Mouse (Mus musculus): ENCODE results near the gene Myl3. TPM values are rescaled to one million over a fixed set of nuclear protein-coding genes. Genes with fewer than 3 reads are reported as not detected.

Myl3 gene
- polyA plus RNA-seq, 1 experiment from 2014 or later = not detected

DNA sequence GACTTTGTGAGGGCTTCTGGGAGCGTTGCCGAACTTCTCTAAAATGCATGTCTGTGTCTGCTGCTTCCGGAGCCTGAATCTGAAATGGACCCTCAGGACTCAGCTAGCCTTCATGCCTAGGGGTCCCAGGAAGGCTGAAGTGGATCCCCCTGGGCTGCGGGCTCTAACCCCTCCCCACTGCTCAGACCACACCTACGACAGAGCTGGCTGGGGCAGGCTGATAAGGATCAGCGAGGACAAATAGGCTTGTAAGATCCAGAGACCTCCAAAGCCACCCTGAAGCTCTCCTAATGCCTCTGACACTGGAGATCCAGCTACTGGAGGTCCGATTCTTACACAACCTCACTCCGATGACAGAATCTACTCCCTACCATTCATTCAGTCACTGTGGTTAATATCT is 8.6 kb upstream of the Myl3 start:
- Histone ChIP-seq H3K36me3 (ENCODE audit: control insufficient read depth, insufficient read depth) (no peaks in the 10 kb centered on the region; the same call in 1 of the 2 replicates), H3K4me2 (replicated peaks; ENCODE audit: low read depth) (peak overlapping the region; percentile 63), H3K27me3 (replicated peaks; ENCODE audit: control insufficient read depth, insufficient read depth, low read length) (0 out of 2 replicates have a peak, but pooled peaks cover 19% of the 10 kb centered on the region), H3K4me1 (replicated peaks; ENCODE audit: control insufficient read depth, insufficient read depth, low read length) (0 out of 2 replicates have a peak, but pooled peaks cover 7% of the 10 kb centered on the region), H3K27ac (ENCODE audit: low read depth, low read length) (peak overlapping the region; percentile 10; the same call in 1 of the 2 replicates), H3K9ac (ENCODE audit: low read depth, low read length) (no peak overlapping the region), H3K9me3 (ENCODE audit: control insufficient read depth) (no peaks in the 10 kb centered on the region), H3K4me3 (ENCODE audit: low read depth, low read length) (peak overlapping the region; percentile 25)
- ATAC-seq = no peak
- 10% methylated on average over 8 of the region's 8 CpGs for WGBS
- no peak for TF ChIP-seq CTCF (IDR thresholded peaks at IDR 0.05; ENCODE audit: low read depth)

GRCm38 (mm10) chr9:110734154-110734553 is 7.5 kb upstream of the Myl3 start:
- Histone ChIP-seq H3K9ac (ENCODE audit: low read depth, low read length) (no peak overlapping the region), H3K4me2 (replicated peaks; ENCODE audit: low read depth) (no peak overlapping the region), H3K9me3 (ENCODE audit: control insufficient read depth) (no peaks in the 10 kb centered on the region), H3K4me3 (ENCODE audit: low read depth, low read length) (no peak overlapping the region), H3K27me3 (replicated peaks; ENCODE audit: control insufficient read depth, insufficient read depth, low read length) (0 out of 2 replicates have a peak, but pooled peaks cover 19% of the 10 kb centered on the region), H3K27ac (ENCODE audit: low read depth, low read length) (no peak overlapping the region), H3K4me1 (replicated peaks; ENCODE audit: control insufficient read depth, insufficient read depth, low read length) (0 out of 2 replicates have a peak, but pooled peaks cover 7% of the 10 kb centered on the region), H3K36me3 (ENCODE audit: control insufficient read depth, insufficient read depth) (no peaks in the 10 kb centered on the region; the same call in 1 of the 2 replicates)
- ATAC-seq = no peak
- WGBS = 80% methylated on average over 7 of the region's 7 CpGs
- TF ChIP-seq CTCF (IDR thresholded peaks at IDR 0.05; ENCODE audit: low read depth) = no peak

DNA sequence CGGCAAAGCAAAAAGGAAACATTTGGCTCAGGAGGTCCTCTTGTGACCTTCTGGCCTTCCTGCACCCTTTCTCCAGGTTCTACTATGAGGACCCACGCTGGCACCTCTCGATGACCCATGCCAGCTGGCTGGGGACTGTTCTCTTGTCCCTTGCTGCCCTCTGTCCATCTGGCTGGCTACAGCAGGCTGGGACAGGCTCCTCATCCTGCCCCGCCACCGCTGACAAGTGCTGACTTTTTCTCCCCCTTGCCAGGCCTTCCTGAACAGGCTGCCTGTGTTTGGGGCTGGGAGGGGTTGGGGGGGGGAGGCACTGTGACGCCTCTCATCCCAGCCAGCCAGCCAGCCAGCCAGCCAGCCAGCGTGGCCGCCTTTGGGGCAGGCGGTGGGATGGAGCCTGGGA is 5.3 kb upstream of the Myl3 start:
- no peaks in the 10 kb centered on the region for H3K9me3 ChIP-seq (ENCODE audit: control insufficient read depth)
- H3K27ac ChIP-seq (ENCODE audit: low read depth, low read length) = no peak overlapping the region
- 61% methylated on average over 9 of the region's 9 CpGs for WGBS
- H3K4me1 ChIP-seq (replicated peaks; ENCODE audit: control insufficient read depth, insufficient read depth, low read length) = 0 out of 2 replicates have a peak, but pooled peaks cover 7% of the 10 kb centered on the region
- no peak overlapping the region for H3K4me3 ChIP-seq (ENCODE audit: low read depth, low read length)
- no peak overlapping the region for H3K9ac ChIP-seq (ENCODE audit: low read depth, low read length)
- no peak for ATAC-seq
- peaks cover 34% of the 10 kb centered on the region for H3K27me3 ChIP-seq (replicated peaks; ENCODE audit: control insufficient read depth, insufficient read depth, low read length)
- no peaks in the 10 kb centered on the region for H3K36me3 ChIP-seq (ENCODE audit: control insufficient read depth, insufficient read depth)
- no peak overlapping the region for H3K4me2 ChIP-seq (replicated peaks; ENCODE audit: low read depth)
- TF ChIP-seq CTCF (IDR thresholded peaks at IDR 0.05; ENCODE audit: low read depth) = no peak

GRCm38 (mm10) chr9:110738054-110738453 is 3.6 kb upstream of the Myl3 start:
- Histone ChIP-seq H3K9ac (ENCODE audit: low read depth, low read length) (no peak overlapping the region), H3K9me3 (ENCODE audit: control insufficient read depth) (no peaks in the 10 kb centered on the region), H3K4me3 (ENCODE audit: low read depth, low read length) (no peak overlapping the region), H3K27me3 (replicated peaks; ENCODE audit: control insufficient read depth, insufficient read depth, low read length) (peaks cover 49% of the 10 kb centered on the region), H3K27ac (ENCODE audit: low read depth, low read length) (no peak overlapping the region), H3K4me1 (replicated peaks; ENCODE audit: control insufficient read depth, insufficient read depth, low read length) (0 out of 2 replicates have a peak, but pooled peaks cover 6% of the 10 kb centered on the region), H3K36me3 (ENCODE audit: control insufficient read depth, insufficient read depth) (no peaks in the 10 kb centered on the region), H3K4me2 (replicated peaks; ENCODE audit: low read depth) (no peak overlapping the region)
- peak; percentile 53 for TF ChIP-seq CTCF (IDR thresholded peaks at IDR 0.05; ENCODE audit: low read depth)
- 34% methylated on average over 1 of the region's 1 CpGs for WGBS
- no peak for ATAC-seq

DNA sequence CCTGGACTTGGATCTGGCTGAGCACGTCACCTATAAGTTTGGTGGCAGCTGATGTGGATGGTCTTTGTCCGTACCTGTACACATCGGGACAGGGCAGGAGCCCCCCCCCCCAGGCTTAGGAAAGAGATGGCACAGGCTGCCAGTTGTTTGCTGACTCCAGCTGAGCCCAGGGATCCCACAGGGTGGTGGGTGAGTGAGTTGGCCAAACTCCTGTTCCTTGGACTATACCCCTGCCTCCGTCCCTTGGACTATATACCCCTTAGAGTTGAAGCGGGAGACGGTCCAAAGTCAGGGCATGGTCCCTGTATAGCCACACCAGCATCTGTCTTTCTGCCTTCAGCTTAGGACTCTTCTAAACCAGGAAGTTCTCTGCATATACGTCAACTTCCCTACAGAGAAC is 1.7 kb upstream of the Myl3 start:
- no peak overlapping the region for H3K4me2 ChIP-seq (replicated peaks; ENCODE audit: low read depth)
- no peaks in the 10 kb centered on the region for H3K9me3 ChIP-seq (ENCODE audit: control insufficient read depth)
- ATAC-seq = no peak
- no peak overlapping the region for H3K4me3 ChIP-seq (ENCODE audit: low read depth, low read length)
- H3K27ac ChIP-seq (ENCODE audit: low read depth, low read length) = no peak overlapping the region
- WGBS = 70% methylated on average over 7 of the region's 7 CpGs
- no peak for TF ChIP-seq CTCF (IDR thresholded peaks at IDR 0.05; ENCODE audit: low read depth)
- no peak overlapping the region for H3K9ac ChIP-seq (ENCODE audit: low read depth, low read length)
- H3K27me3 ChIP-seq (replicated peaks; ENCODE audit: control insufficient read depth, insufficient read depth, low read length) = peaks cover 59% of the 10 kb centered on the region
- H3K4me1 ChIP-seq (replicated peaks; ENCODE audit: control insufficient read depth, insufficient read depth, low read length) = no peaks in the 10 kb centered on the region
- H3K36me3 ChIP-seq (ENCODE audit: control insufficient read depth, insufficient read depth) = no peaks in the 10 kb centered on the region

DNA sequence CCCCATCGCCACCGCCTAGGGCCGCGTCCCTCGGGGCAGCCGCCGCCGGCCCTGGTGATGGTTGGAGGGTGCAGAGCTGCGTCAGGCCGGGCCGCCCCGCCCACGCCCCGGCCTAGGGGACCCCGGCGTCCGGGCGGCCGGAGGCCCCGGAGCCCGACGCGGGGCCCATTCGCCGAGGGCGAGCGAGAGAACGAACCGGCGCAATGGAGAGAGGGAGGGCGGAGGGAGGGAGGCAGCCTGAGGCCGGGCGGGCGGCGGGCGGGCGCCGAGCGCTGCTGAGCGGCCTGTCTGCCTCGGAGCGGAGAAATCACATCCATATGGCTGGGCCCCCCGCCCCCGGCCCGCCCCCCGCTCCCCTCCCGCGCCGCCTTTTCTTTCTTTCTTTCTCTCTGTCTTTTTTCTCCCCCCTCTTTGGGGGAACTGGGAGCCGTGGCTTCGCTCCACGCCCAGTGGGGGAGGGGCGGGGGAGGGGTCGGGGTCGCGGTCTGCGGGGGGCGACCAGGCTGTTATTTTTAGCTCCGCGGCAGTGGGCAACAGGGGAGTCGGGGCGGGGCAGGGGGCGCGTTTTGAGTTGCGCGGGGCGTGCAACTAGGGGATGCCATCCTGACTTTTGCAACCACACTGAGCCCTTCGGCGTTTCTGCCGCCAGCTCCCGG is 762 bp downstream of the Myl3 start:
- Histone ChIP-seq H3K4me1 (replicated peaks; ENCODE audit: control insufficient read depth, insufficient read depth, low read length) (no peaks in the 10 kb centered on the region), H3K36me3 (ENCODE audit: control insufficient read depth, insufficient read depth) (no peaks in the 10 kb centered on the region), H3K9me3 (ENCODE audit: control insufficient read depth) (no peaks in the 10 kb centered on the region), H3K27me3 (replicated peaks; ENCODE audit: control insufficient read depth, insufficient read depth, low read length) (peaks cover 58% of the 10 kb centered on the region), H3K4me3 (ENCODE audit: low read depth, low read length) (peak overlapping the region; percentile 65), H3K4me2 (replicated peaks; ENCODE audit: low read depth) (peak overlapping the region; percentile 83), H3K27ac (ENCODE audit: low read depth, low read length) (peak overlapping the region; percentile 60; the same call in 1 of the 2 replicates), H3K9ac (ENCODE audit: low read depth, low read length) (peak overlapping the region; percentile 60)
- WGBS = 1% methylated on average over 33 of the region's 71 CpGs
- no peak for TF ChIP-seq CTCF (IDR thresholded peaks at IDR 0.05; ENCODE audit: low read depth)
- ATAC-seq = no peak; the same call in 1 of the 2 replicates
